In genomic region chr5:142956956-142957703, GRCm38 (mm10) we compare ENCODE assay signal across 23 mouse cellular contexts. TPM values are rescaled to one million over a fixed set of nuclear protein-coding genes. Genes with fewer than 3 reads are reported as not detected.
"Had no signal": no experiment of that assay in that cellular context is flagged by ENCODE, and none has a peak within 500 bp of the region (broad histone marks: within the 10 kb centered on the region; RNA-seq: fewer than 3 reads in every experiment).

No protein-coding gene starts in this region.

- H3K36me3 ChIP-seq: heart, embryonic 10.5 days; heart, embryonic 12.5 days; hindbrain, embryonic 10.5 days; hindbrain, embryonic 12.5 days; intestine, embryonic 15.5 days; limb, embryonic 10.5 days; limb, embryonic 12.5 days had no signal

- H3K27me3 ChIP-seq: limb, embryonic 12.5 days had no signal

- H3K9ac ChIP-seq: heart, embryonic 12.5 days; hindbrain, embryonic 12.5 days; hindbrain, embryonic 14.5 days; intestine, embryonic 15.5 days; limb, embryonic 12.5 days had no signal

- H3K4me3 ChIP-seq: gastrocnemius, adult 2 months; heart, embryonic 10.5 days; heart, embryonic 12.5 days; hindbrain, embryonic 10.5 days; hindbrain, embryonic 12.5 days; intestine, embryonic 15.5 days; layer of hippocampus, adult 2 months; left cerebral cortex, adult 2 months; limb, embryonic 10.5 days; limb, embryonic 12.5 days had no signal

- H3K9me3 ChIP-seq: heart, embryonic 10.5 days; heart, embryonic 12.5 days; hindbrain, embryonic 10.5 days; hindbrain, embryonic 12.5 days; intestine, embryonic 15.5 days; limb, embryonic 10.5 days; limb, embryonic 12.5 days had no signal

- H3K27ac ChIP-seq: gastrocnemius, adult 2 months; heart, embryonic 10.5 days; hindbrain, embryonic 10.5 days; hindbrain, embryonic 12.5 days; hindbrain, embryonic 14.5 days; intestine, embryonic 15.5 days; layer of hippocampus, adult 2 months; left cerebral cortex, adult 2 months; limb, embryonic 10.5 days; limb, embryonic 12.5 days had no signal

- DNase-seq: gastrocnemius, adult 2 months; gastrocnemius, postnatal 10 days; gastrocnemius, postnatal 25 days; heart, adult 18-20 months; heart, postnatal 10 days; heart, postnatal 4 days; kidney, adult 18-20 months; kidney, adult 8-10 months; kidney, postnatal 10 days; kidney, postnatal 25 days; kidney, postnatal 4 days; liver had no signal

RNA-seq across cellular contexts. Expression of gene Fscn1, which starts 3.0 kb away (rescaled TPM):
- total RNA-seq: granulocyte monocyte progenitor cell, adult 5-6 weeks had no signal
